Mouse (Mus musculus) c-Kit-negative CD71-positive TER-119-positive erythroid progenitor cells, embryonic 14.5 days (primary cell): ENCODE data around the gene Atp5h.
A peak's percentile ranks its signal among the peaks of the same experiment; 100 is the strongest.
"Not testable (repeated sequence)": the region's sequence is repeated elsewhere in the genome, so short reads cannot be mapped to it uniquely, and the experiment has no call there.

ENCODE experiments used
- DNase-seq: peaks from one replicate; pipeline ENCODE4 v3.0.0-alpha.2; 2013; ENCODE audit warnings: low read depth, low spot score

The Atp5h gene

DNA sequence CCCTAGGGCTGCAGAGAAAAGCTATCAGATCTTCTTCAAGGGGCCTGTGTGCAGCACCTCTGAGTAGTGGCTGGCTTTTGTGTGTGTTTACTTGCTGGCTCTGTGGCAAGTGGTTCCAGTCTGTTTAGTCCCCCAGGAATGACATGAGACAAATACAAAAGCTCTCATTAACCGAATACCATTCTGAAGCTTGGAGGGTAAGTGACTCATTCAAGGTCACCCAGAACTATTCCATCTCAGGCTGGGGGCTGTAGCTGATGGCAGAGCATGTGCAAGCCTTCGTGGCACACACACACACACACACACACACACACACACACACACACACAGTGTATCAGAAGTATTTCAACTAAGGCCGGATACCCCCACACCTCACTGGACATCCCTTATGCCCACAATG is 19.6 kb downstream of the Atp5h start:
- DNase-seq = no peak

DNA sequence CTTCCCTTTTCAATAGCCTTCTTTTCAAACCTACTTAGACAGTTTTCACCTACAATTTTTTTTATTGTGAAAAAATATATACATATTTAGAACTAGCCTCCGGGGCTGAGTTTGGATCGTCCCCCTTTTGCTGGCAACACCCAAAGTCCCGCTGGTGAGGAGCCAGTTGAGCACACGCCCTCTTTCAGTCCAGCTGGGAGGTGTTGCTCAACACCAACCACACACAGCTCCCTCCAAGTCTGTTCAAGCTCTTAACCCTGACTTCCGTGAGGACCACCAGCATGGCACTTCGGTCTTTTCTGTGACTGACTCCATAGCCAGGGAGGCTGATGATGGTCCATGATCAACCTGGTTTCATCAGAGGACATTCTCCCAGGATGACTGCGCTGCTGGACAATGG is 21.7 kb downstream of the Atp5h start:
- DNase-seq = no peak

DNA sequence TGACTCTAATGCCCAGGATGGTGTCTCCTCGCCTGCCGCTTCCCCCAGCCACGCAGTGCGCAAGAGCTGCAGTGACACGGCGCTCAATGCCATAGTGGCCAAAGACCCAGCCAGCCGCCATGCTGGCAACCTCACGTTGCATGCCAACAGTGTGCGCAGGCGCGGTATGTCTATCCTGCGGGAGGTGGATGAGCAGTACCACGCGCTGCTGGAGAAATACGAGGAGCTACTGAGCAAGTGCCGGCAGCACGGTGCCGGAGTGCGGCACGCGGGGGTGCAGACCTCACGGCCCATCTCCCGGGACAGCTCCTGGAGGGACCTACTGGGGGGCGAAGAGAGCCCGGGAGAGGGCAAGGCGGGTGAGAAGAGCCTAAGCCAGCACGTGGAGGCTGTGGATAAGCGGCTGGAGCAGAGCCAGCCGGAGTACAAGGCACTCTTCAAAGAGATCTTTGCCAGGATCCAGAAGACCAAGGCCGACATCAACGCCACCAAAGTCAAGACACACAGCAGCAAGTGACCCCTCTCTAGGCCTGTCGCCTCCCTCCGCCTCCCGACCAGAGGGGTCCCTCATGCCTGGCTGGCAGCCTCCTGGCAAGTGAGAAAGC is 25.9 kb downstream of the Atp5h start:
- DNase-seq = no peak

DNA sequence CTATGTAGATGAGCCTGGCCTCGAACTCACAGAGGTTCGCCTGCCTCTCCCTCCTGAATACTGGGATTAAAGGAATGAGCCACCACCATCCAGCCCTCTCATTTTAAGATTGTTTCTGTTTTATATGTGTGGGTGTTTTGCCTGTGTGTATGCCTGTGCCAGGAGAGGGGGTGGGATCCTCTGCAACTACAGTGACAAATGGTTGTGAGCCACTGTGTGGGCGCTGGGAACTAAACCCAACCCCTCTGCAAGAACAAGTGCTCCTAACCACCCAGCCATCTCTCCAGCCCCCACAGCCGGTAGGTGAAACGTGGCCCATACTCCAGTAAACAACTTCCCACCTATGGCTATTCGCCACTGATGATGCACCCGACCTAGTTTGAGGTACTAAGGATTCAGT is 28.4 kb downstream of the Atp5h start:
- no peak for DNase-seq

DNA sequence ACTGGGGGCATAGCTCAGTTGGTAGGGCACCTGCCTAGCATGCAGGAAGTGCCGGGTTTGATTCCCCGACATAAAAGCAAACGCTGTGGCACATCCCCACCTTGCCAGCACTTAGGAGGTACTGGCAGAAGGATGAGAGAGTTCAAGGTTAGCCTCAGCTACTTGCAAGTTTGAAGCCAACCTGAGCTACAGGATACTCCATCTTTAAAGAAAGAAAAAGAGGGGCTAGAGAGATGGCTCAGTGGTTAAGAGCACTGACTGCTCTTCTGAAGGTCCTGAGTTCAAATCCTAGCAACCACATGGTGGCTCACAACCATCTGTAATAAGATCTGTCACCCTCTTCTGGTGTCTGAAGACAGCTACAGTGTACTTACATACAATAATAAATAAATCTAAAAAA is 32.9 kb downstream of the Atp5h start:
- DNase-seq = not testable (repeated sequence)

DNA sequence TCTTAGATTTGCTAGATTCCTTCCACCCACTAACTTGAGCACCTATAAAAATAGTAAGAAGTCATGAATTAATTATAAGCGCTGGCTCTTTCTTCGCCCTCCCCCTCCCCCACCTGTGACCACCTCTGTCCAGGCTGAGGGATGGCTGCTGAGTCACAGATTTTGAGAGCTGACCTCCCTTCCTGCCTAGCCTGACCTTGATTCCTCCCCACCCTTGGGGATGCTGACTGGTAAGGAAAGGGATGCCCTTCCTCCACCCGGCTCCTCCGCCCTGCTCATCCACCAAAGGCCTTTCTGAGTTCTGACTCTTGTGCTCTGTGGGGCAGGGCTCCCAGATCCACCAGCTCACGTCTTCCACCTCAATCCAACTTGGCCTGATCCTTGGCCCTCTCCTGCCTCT is 35.2 kb downstream of the Atp5h start:
- no peak for DNase-seq

DNA sequence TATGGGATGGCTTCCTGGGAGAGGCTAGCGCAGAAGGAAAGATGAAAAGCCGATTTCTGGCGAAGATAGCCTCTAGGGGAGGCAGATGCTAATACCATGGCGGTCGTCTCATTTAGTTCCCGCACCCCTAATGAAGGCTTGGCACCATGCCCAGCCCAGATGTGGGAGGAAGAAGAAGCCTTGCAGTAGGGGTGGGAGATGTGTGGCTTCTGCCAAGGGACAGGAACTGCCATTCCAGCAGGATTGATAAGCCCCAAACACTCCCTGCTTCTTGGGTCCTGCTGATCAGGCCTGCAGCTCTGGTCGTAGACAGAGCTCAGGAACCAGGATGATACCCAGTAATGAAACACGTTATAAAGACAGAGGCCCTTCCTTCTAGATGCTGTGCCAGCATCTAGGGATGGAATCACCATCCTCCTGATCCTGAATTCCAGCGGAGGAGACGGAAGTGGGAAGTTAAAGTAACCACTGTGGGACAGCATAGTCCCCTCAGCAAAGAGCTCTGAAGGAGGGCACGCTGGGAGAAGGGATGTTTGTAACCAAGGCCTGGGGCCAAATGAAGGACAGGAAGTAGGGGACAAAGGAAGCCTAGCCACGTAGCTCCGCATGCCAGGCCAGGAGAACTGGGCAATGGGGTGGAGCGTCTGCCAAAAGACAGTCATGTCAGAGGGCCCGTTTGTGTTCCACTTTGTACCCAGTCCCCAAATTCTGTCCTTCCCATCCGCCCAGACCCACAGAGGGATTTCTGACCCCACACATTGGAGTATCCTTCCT is 35.9 kb downstream of the Atp5h start:
- DNase-seq = no peak

DNA sequence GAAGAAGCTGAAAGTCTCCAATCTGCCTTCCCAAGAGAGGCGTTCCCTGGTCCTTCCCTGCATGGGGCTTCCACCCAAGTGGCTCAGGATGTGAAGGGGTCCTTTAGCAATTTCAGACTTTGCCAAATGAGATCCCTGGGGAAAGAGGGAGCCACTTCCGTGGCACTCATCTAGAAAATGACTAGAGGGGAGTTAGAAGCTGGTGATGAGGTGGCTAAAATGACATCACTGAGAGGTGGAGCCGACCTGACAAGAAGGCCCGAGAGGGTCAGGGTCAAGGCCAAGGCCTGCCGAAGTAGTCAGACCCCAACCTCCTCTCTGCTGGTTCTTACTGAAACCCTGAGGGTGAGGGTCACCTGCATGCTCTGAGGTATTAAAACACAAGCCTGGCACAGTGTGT is 36.9 kb downstream of the Atp5h start:
- DNase-seq = no peak

DNA sequence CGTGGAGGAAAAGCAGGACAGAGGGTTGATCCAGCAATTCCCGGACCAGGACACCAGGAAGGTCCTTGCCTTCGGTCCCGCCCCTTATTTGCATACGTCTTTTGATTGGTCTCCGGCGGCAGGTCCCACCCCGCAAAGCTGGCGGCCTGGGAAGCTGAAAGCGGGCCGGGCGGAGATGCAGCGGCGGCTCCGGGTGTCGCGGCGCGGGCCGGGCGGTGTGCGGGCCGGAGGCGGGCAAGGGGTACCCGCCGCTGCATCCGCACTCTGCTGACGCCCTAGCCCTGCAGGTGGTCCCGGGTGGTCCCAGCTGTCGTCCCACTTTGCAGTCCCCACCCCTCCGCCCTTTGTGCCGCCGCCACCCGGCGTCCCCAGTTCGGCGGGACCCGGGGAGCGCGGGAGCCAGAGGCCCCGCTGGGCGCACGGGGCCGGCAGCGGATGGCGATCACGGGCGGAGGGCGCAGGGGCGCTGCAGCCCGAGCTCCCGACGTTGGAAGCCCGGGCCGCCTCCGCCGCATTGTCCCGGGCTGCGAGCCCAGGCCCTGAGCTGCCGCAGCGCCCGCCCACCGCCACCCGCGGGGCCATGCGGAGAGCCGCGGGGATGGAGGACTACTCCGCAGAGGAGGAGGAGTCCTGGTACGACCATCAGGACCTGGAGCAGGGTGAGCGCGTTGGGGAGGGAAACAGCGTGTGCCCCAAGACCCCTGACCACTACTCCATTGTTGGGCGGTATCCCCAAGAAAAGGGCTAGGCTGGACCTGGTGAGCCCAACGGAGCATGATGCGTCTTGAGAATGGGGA is 37.8 kb downstream of the Atp5h start, which contains the start of gene Cdr2l:
Gene Cdr2l (plus strand): TSS at position 174 of the 797 bp plus-strand sequence.
- DNase-seq = no peak

DNA sequence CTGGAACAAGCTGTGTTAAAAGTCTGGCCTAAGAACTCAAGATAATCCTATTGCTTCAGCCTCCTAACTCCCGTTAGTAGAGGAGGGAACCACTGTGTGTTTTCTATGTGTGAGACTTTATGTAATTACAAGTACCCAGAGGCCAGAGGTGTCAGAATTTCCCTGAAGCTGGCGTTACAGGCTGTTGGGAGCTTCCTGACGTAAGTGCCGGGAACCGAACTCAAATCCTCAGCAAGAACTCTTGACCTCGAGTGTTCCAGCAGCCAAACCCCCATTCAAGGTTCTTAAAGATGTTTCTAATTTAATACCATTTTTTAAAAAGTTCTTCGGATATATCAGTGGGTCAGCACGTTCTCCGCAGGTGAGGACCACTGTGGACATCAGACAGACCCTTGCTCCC is 38.5 kb downstream of the Atp5h start:
- no peak for DNase-seq

DNA sequence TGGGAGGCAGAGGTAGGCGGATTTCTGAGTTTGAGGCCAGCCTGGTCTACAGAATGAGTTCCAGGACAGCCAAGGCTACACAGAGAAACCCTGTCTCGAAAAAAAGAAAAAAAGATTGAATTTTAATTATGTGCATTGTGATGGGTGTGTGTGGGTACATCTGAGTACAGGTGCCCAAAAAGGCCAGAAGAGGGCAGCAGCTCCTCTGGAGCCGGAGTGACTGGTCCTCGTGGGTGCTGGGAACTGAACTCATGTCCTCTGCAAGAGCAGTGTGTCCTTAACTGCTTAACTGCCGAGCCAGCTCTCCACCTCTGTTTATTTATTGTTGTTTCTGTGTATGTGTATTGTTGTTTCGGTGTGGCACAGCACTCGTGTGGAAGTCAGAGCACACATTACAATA is 41.9 kb downstream of the Atp5h start:
- DNase-seq = no peak

DNA sequence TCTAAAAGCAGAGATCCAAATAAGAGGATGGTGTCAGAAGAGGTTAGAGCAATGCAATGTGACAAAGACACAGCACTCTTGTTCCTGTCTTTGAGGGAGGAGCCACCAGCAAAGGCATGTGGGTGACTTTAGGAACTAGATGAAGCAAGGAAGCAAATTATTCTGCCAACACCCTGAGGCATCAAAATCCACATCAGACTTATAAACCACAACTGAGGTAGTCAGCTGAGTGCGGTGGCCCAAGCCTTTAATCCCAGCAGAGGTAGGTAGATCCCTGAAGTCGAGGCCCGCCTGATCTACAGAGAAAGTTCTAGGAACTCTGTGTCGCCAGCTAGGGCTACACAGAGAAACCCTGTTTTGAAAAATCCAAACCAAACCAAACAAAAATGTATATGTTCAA is 42.5 kb downstream of the Atp5h start:
- no peak for DNase-seq

DNA sequence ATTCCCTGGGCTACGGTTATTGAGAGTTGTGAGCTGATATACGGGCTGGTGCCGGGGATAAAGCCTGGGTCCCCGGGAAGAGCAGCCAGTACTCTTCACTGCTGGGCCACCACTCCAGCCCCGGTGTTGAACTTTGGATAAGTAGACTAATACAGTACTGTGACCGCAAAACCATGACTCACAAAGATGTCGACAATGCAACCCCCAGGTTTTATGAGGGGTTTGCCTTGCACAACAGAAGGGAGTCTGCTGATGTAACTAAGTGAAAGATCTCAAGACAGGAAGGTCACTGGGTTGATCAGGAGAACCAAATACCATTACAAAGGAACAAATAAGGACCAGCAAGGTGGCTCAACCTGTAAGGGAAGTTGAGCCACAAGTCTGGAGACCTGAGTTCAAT is 43.0 kb downstream of the Atp5h start:
- DNase-seq = no peak

DNA sequence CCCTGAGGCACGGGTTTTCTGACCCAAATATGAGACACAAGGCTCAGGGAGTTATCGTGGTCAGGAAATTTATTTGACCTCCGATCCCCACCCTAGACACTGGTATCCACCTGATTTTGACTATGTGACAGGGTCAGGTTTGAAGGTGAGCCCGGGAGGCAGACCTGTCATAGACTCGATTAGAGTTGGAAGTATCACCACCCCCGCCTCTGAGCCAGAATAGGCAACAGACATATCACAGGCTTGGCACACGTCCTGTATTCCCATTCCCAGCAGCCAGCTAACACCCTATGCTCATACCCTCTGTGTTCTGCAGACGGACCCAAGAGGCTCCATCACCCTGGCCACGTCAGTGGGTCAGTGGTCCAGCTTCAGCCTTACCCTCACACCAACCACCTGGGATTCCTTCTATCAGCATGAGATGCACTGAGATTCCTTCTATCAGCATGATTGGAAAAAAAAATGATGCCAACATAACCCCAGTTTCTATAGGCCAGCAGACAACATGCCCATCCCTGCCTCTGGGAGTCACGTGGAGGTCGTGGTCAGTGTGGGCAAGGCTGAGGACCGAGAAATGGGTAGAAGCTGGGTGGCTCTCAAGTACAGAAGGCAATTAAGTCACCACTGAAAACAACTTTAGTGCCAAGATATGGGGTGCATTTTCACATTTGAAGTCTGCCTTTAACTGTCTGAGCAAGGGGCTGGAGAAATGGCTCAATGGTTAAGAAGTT is 44.9 kb downstream of the Atp5h start:
- no peak for DNase-seq

DNA sequence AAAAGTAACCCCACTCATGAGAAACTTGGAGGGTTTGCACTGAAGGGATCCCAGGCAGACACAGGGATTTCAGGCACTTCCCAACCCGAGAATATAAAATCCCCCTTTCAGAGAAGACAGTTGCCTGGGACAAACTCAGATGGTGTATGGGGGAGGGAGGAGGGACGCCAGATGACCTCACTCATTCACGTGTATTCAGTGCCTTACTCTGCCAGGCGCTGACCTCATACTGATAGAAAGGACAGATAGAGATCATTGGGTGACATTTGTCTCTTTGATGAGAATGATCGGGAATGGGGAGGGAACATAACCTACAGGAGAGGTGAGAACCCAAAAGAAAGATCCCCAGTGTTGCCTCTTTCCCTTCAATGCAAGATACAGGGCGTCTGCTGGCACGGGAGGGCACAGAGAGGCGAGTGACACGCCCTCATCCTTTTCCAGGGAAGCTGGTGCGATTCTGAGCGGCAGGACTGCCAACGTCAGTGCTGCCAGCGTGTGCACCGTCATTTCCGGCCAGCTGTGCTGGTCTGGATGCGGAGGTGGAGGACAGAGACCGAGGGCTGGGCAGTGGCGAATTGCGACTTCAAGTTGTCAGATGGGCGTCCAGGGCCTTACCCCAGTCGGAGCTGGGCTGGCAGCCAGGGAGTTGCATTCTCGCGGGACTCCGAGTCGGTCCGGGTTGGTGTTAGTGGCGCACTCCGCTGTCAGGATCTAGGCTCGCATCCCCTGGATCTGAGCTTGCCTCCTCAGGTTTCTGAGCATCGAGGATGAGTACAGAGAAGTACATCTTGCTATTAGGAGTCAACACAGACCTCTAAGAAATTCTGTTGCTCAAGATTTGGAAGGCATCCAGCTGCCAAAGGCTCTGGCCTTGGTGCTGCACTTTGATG is 45.7 kb downstream of the Atp5h start:
- no peak for DNase-seq

DNA sequence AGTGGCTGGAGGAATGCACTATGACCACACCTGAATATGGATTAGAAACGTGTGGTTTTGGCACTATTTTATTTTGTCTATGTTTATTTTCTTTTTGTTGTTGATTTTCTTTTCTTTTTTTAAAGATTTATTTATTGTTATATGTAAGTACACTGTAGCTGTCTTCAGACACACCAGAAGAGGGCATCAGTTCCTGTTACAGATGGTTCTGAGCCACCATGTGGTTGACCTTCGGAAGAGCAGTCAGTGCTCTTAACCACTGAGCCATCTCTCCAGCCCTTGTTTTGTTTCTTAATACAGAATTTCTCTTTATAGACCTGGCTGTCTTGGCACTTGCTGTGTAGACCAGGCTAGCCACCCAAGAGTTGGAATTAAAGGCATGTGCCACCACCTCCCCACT is 47.0 kb downstream of the Atp5h start:
- no peak for DNase-seq

DNA sequence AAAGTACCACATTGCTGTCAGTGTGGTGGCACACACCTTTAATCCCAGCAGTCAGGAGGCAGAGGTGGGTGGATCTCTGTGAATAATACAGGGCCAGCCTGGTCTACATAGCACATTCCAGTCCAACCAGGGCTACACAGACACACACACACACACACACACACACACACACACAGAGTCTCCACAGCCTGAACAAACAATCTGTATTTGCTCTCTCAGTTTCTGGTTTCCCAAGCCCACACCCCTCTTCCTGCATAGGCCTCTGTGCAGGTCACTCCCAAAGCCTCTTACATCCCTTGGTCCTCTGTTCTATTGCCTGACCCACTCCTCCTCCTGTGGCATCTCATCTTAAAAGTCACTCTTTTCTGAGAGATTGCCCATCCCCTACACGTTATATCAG is 47.7 kb downstream of the Atp5h start:
- no peak for DNase-seq

DNA sequence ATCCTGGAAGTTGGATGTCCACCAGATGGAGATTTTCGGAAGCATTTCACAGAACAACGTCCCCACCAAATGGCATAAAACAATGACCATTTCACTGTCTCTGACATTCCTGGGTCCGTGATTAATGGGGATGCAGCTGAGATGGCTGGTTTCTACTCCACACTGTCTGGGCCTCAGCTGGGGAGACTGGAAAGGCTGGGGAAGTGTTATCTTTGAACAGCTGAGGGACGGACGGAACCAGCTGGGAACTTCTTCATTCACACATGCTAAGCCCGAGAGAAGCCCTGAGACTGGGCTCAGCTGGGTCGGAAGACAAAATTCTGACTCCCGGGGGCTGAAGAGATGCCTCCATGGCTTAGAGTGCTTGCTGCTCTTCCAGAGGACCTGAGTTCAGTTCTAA is 48.4 kb downstream of the Atp5h start:
- DNase-seq = no peak

DNA sequence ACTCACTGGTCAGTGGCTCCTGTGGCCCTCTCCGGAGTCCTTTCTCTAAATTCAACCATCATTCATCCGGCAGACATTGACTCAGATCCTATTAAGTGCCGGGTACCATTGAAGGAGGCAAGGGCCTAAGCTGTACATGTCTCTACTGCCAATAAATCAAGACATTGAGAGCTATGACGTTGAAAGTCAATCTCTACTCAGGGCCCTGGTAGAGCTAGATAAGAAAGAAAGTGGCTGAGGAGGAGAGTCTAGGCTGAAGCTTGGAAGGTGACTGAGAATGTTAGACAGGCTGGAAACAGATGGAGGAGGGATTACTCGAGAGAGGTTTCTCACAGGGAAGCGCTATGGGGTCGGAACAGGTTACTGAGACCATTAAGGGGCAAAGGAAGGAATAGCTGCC is 49.4 kb downstream of the Atp5h start:
- no peak for DNase-seq

DNA sequence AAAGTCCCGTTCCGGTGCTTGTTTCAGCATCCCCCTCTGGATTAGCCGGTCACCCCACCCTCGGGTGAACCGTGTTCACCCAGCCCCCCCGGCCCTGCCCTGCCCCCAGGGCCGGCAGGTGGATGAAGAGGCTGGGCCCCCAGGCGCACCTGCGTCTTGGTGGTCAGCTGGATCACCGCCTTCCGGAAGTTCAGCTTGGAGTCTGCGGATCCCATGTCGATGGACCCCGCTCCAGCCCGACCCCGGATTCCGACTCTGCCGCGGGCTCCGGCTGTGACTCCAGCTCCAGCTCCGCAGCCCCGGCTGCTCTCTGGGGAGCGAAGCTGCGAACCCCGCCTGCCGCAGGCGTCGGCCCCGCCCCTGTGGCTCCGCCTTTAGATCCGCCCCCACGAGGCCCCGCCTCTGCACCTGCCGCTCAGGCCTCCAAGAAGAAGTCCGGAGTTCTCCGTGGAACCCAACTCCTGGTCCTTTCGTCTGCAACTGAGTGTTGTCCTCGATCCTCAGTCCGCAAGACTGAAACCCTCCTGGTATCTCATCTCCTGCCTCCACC is 52.3 kb downstream of the Atp5h start, which contains the start of gene Hid1:
Gene Hid1 (minus strand): TSS at position 362 of the 550 bp plus-strand sequence.
- DNase-seq = peak; percentile 29
